Comparison of ENCODE assay signal across 16 mouse cellular contexts in the genomic region with DNA sequence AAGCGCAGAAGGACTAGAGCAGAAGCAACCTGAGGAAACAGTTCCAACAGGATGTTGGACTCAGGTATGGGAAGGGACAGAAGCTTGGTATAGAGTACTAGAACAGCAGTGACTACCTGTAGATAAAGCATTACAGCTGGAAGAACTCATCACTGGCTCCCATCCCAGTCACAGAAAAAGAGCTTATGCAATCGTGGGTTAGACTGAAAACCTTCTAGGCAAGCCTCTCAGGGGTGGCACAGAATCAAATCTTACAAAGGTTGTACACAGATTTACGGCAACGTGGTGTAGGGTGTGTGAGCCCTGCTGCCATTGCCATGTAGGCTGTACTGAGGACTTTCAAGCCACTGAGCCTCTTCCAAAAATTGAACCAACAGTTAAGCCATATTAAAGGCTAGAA.
DNase-seq lines count a peak whose midpoint lies in the region.
"Had no signal": no experiment of that assay in that cellular context is flagged by ENCODE, and none has a peak within 500 bp of the region (broad histone marks: within the 10 kb centered on the region; RNA-seq: fewer than 3 reads in every experiment).

No protein-coding gene starts in this region.

- peak; percentile 30 for DNase-seq in adrenal gland, adult 2 months
- DNase-seq in adrenal gland, adult 18-20 months (ENCODE audit: low spot score in 2 of 2): no peak
- DNase-seq in layer of hippocampus, adult 11-12 months (ENCODE audit: low spot score): peak; percentile 19
- DNase-seq in layer of hippocampus, postnatal 25 days (ENCODE audit: extremely low spot score in 1 of 2, low spot score in 1 of 2): no peak
- peak; percentile 26 for DNase-seq in 3T3-L1 (ENCODE audit: low read depth, low spot score)
- DNase-seq in gonadal fat pad, adult 2 months (ENCODE audit: low read depth): peak; percentile 68
- DNase-seq in lung, adult 18-20 months: no peak
- DNase-seq: adrenal gland, postnatal 25 days; cerebellum, adult 11-12 months; cerebellum, adult 9-10 months; cerebellum, postnatal 25 days; gastrocnemius, adult 2 months; gastrocnemius, postnatal 25 days; heart, adult 11 months; heart, postnatal 10 days; heart, postnatal 4 days had no signal

Comparison
In these comparisons a context has a peak if more than half of its experiments do, and no peak if none do; other contexts are left out.
1. DNase-seq: peak in adrenal gland, adult 2 months (single experiment), layer of hippocampus, adult 11-12 months (single experiment), 3T3-L1 (single experiment) and gonadal fat pad, adult 2 months (single experiment); none in adrenal gland, adult 18-20 months (0 of 2), layer of hippocampus, postnatal 25 days (0 of 2) and lung, adult 18-20 months (0 of 2).